Comparison of ENCODE assay signal across 35 mouse cellular contexts in the genomic region with DNA sequence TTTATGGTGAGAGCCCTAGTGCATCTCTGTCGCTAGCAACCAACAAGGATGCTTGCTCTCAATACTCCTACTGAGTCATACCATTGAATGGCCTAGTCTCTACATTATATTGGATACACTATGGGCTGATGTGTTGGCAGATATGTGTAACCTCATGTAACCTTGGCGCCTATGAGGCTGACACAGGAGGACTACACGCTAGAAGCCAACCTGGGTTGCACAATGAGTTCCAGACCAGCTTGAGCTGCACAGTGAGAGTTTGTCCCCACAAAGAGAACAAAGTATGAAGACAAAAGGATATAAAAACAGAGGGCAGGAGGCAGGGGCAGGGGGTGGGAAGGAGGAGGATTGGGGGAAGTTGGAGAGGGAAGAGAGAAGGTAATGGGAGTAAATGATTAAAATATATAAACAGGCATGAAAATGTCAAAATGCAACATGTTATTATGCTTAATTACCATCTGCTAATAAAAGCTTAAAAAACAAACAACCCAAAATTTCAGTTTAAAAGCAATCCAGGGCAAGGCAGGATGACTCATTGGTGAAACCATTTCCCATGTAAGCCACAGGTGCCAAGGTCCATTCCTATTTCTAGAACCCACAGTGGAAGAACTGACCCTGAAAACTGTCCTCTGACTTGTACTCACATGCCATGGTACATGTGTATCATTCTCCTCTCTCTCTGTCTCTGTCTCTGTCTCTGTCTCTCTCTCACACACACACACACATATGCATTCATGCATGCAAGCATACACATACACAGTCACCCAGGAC. TPM values are rescaled to one million over a fixed set of nuclear protein-coding genes. Genes with fewer than 3 reads are reported as not detected.
"Had no signal": no experiment of that assay in that cellular context is flagged by ENCODE, and none has a peak within 500 bp of the region (broad histone marks: within the 10 kb centered on the region; RNA-seq: fewer than 3 reads in every experiment).

No protein-coding gene starts in this region.

- DNase-seq: gastrocnemius, postnatal 14 days; gastrocnemius, postnatal 36 days; heart, adult 18-20 months; heart, postnatal 10 days; heart, postnatal 4 days; kidney, adult 18-20 months; kidney, adult 8-10 months; kidney, postnatal 10 days; kidney, postnatal 25 days; kidney, postnatal 4 days; left cerebral cortex, postnatal 4 days; liver, embryonic 13.5 days; lung, adult 18-20 months had no signal

- H3K27ac ChIP-seq: heart, embryonic 10.5 days; hindbrain, embryonic 10.5 days; hindbrain, embryonic 12.5 days; hindbrain, embryonic 14.5 days; intestine, embryonic 15.5 days; layer of hippocampus, adult 2 months; left cerebral cortex, adult 2 months; limb, embryonic 13.5 days; limb, embryonic 15.5 days; liver, embryonic 13.5 days; liver, embryonic 15.5 days had no signal

- ATAC-seq: hindbrain, embryonic 16.5 days; inflammation-experienced regulatory T-cells, adult 6 months; intestine, embryonic 15.5 days; intestine, postnatal 0 days had no signal

- H3K4me1 ChIP-seq: hindbrain, embryonic 10.5 days; hindbrain, embryonic 12.5 days; intestine, embryonic 15.5 days; limb, embryonic 13.5 days; limb, embryonic 15.5 days; liver, embryonic 13.5 days had no signal

- H3K4me3 ChIP-seq: heart, embryonic 10.5 days; heart, embryonic 12.5 days; hindbrain, embryonic 10.5 days; hindbrain, embryonic 12.5 days; intestine, embryonic 15.5 days; layer of hippocampus, adult 2 months; left cerebral cortex, adult 2 months; limb, embryonic 13.5 days; limb, embryonic 15.5 days; liver, embryonic 13.5 days; liver, embryonic 15.5 days had no signal

- H3K9ac ChIP-seq: heart, embryonic 12.5 days; hindbrain, embryonic 12.5 days; hindbrain, embryonic 14.5 days; intestine, embryonic 15.5 days; limb, embryonic 13.5 days; limb, embryonic 15.5 days; liver, embryonic 13.5 days; liver, embryonic 15.5 days had no signal

- H3K27me3 ChIP-seq: heart, embryonic 12.5 days; hindbrain, embryonic 12.5 days; intestine, embryonic 15.5 days; limb, embryonic 13.5 days; limb, embryonic 15.5 days; liver, embryonic 13.5 days; liver, embryonic 15.5 days had no signal

- H3K36me3 ChIP-seq: heart, embryonic 12.5 days; hindbrain, embryonic 12.5 days; intestine, embryonic 15.5 days; liver, embryonic 15.5 days had no signal

- H3K9me3 ChIP-seq: heart, embryonic 10.5 days; heart, embryonic 12.5 days; hindbrain, embryonic 10.5 days; hindbrain, embryonic 12.5 days; intestine, embryonic 15.5 days; limb, embryonic 13.5 days; limb, embryonic 15.5 days; liver, embryonic 13.5 days; liver, embryonic 15.5 days had no signal

- H3K4me2 ChIP-seq: heart, embryonic 12.5 days; hindbrain, embryonic 12.5 days; hindbrain, embryonic 14.5 days; intestine, embryonic 15.5 days; limb, embryonic 13.5 days; limb, embryonic 15.5 days; liver, embryonic 13.5 days; liver, embryonic 15.5 days had no signal

RNA-seq across cellular contexts. Expression of a gene that starts 32.1 kb away (rescaled TPM):
- total RNA-seq: gastrocnemius, adult 18-20 months; gastrocnemius, adult 8-10 months; gastrocnemius, postnatal 14 days; gastrocnemius, postnatal 36 days; heart, postnatal 4 days; layer of hippocampus, adult 2 months; layer of hippocampus, postnatal 10 days; layer of hippocampus, postnatal 25 days; left cerebral cortex, adult 2 months; left cerebral cortex, postnatal 25 days had no signal
- polyA plus RNA-seq: heart, embryonic 10.5 days; heart, embryonic 12.5 days; heart, embryonic 14.5 days; hindbrain, embryonic 10.5 days; hindbrain, embryonic 12.5 days; hindbrain, embryonic 14.5 days; hindbrain, embryonic 16.5 days; inflammation-experienced regulatory T-cells, adult 6 months; intestine, embryonic 15.5 days; intestine, postnatal 0 days; kidney, embryonic 14.5 days; limb, embryonic 11.5 days; limb, embryonic 13.5 days; liver, embryonic 13.5 days; liver, embryonic 15.5 days had no signal
